Mouse (Mus musculus): ENCODE measurements at regions not wholly inside any gene's neighbourhood (a gene's known extent, or its start where the extent isn't known, plus 50 kb on each side); places are given as distances from the start of the nearest gene placed in this dataset.
"Not testable (repeated sequence)": the region's sequence is repeated elsewhere in the genome, so short reads cannot be mapped to it uniquely, and the experiment has no call there.

GRCm38 (mm10) chr12:71522451-71522850 is 212.8 kb downstream of the Dact1 start:
- no peaks in the 10 kb centered on the region for H3K9me3 ChIP-seq
- H3K4me1 ChIP-seq (replicated peaks) = peaks cover 23% of the 10 kb centered on the region
- no peak overlapping the region for H3K27ac ChIP-seq (replicated peaks)
- H3K4me2 ChIP-seq = no peak overlapping the region
- H3K9ac ChIP-seq = no peak overlapping the region
- ATAC-seq (ENCODE audit: low read depth) = no peak
- WGBS = 66% methylated on average over 5 of the region's 5 CpGs
- H3K27me3 ChIP-seq = no peaks in the 10 kb centered on the region
- H3K36me3 ChIP-seq = no peaks in the 10 kb centered on the region
- H3K4me3 ChIP-seq = no peak overlapping the region

GRCm38 (mm10) chr12:71524156-71524555 is 214.5 kb downstream of the Dact1 start:
- Histone ChIP-seq H3K9me3 (no peaks in the 10 kb centered on the region), H3K4me1 (replicated peaks) (peaks cover 23% of the 10 kb centered on the region), H3K4me2 (no peak overlapping the region), H3K27me3 (no peaks in the 10 kb centered on the region), H3K27ac (replicated peaks) (0 out of 2 replicates have a peak overlapping the region, but pooled peaks have one; percentile 28), H3K4me3 (no peak overlapping the region), H3K9ac (no peak overlapping the region), H3K36me3 (no peaks in the 10 kb centered on the region)
- WGBS = 34% methylated on average over 6 of the region's 6 CpGs
- no peak for ATAC-seq (ENCODE audit: low read depth)

DNA sequence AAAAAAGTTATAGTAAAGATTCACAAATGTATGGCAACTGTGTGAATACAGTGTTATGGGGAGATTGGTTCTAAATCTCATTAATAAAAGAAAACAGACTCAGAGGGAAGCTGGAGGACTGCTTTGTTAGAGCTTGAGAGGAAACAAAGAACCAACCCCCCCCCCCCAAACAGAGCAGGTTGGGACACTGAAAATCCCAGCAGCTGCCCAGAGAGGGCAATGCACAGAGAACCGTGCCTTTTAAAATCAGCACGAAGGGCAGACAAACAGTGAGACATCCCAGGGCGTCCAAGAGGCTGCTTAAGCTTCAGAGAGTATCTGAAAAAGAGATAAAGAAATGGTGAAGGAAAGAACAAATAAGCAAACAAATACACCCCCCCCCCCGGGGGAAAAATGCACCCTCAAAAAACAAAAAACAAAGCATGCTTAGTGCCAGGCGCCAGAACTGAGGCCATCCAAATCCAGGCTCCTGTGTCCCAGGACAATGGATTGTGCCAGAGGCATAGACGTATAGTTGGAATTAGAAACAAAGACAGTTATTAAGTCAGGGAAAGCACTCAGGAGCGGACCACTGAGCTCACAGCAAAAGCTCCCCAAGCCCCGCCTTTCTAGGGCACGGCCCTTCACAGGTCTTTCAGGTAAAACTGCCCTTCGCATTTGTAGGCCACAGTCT is 215.7 kb downstream of the Dact1 start:
- Histone ChIP-seq H3K27ac (replicated peaks) (no peak overlapping the region), H3K4me3 (no peak overlapping the region), H3K4me2 (no peak overlapping the region), H3K9ac (no peak overlapping the region), H3K4me1 (replicated peaks) (peaks cover 23% of the 10 kb centered on the region), H3K9me3 (no peaks in the 10 kb centered on the region), H3K27me3 (no peaks in the 10 kb centered on the region), H3K36me3 (no peaks in the 10 kb centered on the region)
- ATAC-seq (ENCODE audit: low read depth) = no peak
- 37% methylated on average over 10 of the region's 10 CpGs for WGBS

DNA sequence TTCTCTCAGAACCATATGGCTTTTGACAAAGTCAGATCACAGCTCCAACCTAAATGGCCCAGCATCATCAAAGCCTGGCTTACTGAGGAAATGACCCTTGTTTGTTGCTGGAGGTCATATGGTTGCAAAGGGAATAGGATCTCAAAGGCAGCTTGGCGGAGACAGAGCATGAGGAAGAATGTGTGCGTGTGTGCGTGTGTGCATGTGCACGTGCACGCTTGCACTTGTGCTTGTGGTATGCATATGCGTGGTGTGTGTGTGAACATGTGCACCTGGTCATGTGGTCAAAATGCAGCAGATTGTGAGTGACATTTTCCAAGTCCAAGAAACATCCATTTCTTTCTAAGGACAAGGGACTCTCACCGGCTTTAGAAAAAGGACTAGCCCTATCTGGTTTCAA is 216.9 kb downstream of the Dact1 start:
- Histone ChIP-seq H3K9me3 (no peaks in the 10 kb centered on the region), H3K9ac (no peak overlapping the region)

GRCm38 (mm10) chr12:71532161-71532560 is 222.5 kb downstream of the Dact1 start:
- Histone ChIP-seq H3K9me3 (no peaks in the 10 kb centered on the region), H3K4me2 (peak overlapping the region; percentile 36), H3K4me3 (no peak overlapping the region), H3K27ac (replicated peaks) (peak overlapping the region; percentile 89), H3K36me3 (no peaks in the 10 kb centered on the region), H3K4me1 (replicated peaks) (peaks cover 44% of the 10 kb centered on the region), H3K27me3 (no peaks in the 10 kb centered on the region), H3K9ac (peak overlapping the region; percentile 49; the same call in 1 of the 2 replicates)
- WGBS = 52% methylated on average over 3 of the region's 3 CpGs
- ATAC-seq (ENCODE audit: low read depth) = peak; percentile 65; the same call in 1 of the 2 replicates

More for the DNA sequence above, 216.9 kb downstream of the Dact1 start:
- H3K27ac ChIP-seq (replicated peaks) = no peak overlapping the region
- H3K36me3 ChIP-seq = no peaks in the 10 kb centered on the region
- no peaks in the 10 kb centered on the region for H3K27me3 ChIP-seq
- no peak overlapping the region for H3K4me2 ChIP-seq
- peaks cover 27% of the 10 kb centered on the region for H3K4me1 ChIP-seq (replicated peaks)
- no peak overlapping the region for H3K4me3 ChIP-seq
- 78% methylated on average over 7 of the region's 7 CpGs for WGBS
- ATAC-seq (ENCODE audit: low read depth) = no peak

DNA sequence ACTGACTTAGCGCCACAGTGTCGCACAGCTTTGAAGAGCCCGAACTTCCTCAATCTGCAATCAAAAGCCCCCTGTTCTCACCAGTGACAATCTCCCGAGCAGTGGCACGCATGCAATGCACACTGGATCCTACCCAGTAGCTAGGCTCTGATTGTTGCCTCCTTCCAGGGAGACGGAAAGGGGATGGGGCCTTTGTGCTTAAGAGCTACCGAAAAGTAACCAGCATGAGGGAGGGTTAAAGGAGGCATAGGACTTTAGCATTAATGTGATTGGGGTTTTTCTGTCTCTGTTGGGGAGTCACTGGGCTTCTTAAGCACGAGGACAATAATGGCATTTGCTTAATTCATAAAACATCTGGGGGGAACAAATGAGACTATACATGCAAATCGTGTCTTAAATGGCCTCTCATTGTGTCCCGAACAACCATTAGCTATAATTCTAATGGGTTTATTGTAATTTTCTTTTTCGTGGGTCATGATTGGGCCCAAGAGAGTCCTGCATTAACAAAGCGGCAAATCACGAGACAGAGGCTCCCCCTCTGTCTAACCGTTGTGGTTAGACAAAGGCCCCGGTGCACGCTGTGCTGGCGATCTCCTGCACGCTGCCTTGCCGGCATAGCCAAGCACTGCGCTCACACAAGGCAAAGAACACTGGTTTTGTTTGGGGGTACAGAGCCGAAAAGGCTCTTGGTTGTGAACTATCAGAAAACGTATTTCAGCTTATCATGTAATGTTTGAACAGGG is 223.2 kb downstream of the Dact1 start:
- H3K27ac ChIP-seq (replicated peaks) = peak overlapping the region; percentile 89
- H3K4me1 ChIP-seq (replicated peaks) = peaks cover 44% of the 10 kb centered on the region
- H3K4me2 ChIP-seq = peak overlapping the region; percentile 36
- WGBS = 27% methylated on average over 22 of the region's 22 CpGs
- peak overlapping the region; percentile 56; the same call in 1 of the 2 replicates for H3K9ac ChIP-seq
- peak; percentile 94 for ATAC-seq (ENCODE audit: low read depth)
- H3K4me3 ChIP-seq = no peak overlapping the region
- H3K27me3 ChIP-seq = no peaks in the 10 kb centered on the region
- no peaks in the 10 kb centered on the region for H3K36me3 ChIP-seq
- no peaks in the 10 kb centered on the region for H3K9me3 ChIP-seq

- no peaks in the 10 kb centered on the region for H3K36me3 ChIP-seq
- no peak overlapping the region for H3K4me3 ChIP-seq
- H3K9ac ChIP-seq = peak overlapping the region; percentile 56; the same call in 1 of the 2 replicates
- H3K9me3 ChIP-seq = no peaks in the 10 kb centered on the region
- H3K27me3 ChIP-seq = no peaks in the 10 kb centered on the region
- ATAC-seq (ENCODE audit: low read depth) = no peak
- peaks cover 47% of the 10 kb centered on the region for H3K4me1 ChIP-seq (replicated peaks)
- 80% methylated on average over 9 of the region's 9 CpGs for WGBS
- peak overlapping the region; percentile 89 for H3K27ac ChIP-seq (replicated peaks)
- peak overlapping the region; percentile 36 for H3K4me2 ChIP-seq
Observed at GRCm38 (mm10) chr12:71533701-71534100, 224.0 kb downstream of the Dact1 start.

- Histone ChIP-seq H3K9ac (no peak overlapping the region), H3K4me3 (no peak overlapping the region), H3K9me3 (no peaks in the 10 kb centered on the region), H3K27ac (replicated peaks) (peak overlapping the region; percentile 89), H3K36me3 (no peaks in the 10 kb centered on the region), H3K4me2 (no peak overlapping the region), H3K4me1 (replicated peaks) (peaks cover 51% of the 10 kb centered on the region), H3K27me3 (no peaks in the 10 kb centered on the region)
- 57% methylated on average over 4 of the region's 4 CpGs for whole genome bisulfite sequencing
- ATAC-seq (ENCODE audit: low read depth) = 0 out of 2 replicates have a peak, but pooled peaks have one; percentile 8
Observed at GRCm38 (mm10) chr12:71534199-71534598, 224.5 kb downstream of the Dact1 start.

GRCm38 (mm10) chr12:71535251-71535650 is 225.6 kb downstream of the Dact1 start:
- Histone ChIP-seq H3K27me3 (no peaks in the 10 kb centered on the region), H3K9me3 (no peaks in the 10 kb centered on the region), H3K4me2 (no peak overlapping the region), H3K4me1 (replicated peaks) (peaks cover 52% of the 10 kb centered on the region), H3K4me3 (no peak overlapping the region), H3K9ac (no peak overlapping the region), H3K27ac (replicated peaks) (peak overlapping the region; percentile 89), H3K36me3 (no peaks in the 10 kb centered on the region)
- no peak for ATAC-seq (ENCODE audit: low read depth)
- 97% methylated on average over 6 of the region's 6 CpGs for WGBS

DNA sequence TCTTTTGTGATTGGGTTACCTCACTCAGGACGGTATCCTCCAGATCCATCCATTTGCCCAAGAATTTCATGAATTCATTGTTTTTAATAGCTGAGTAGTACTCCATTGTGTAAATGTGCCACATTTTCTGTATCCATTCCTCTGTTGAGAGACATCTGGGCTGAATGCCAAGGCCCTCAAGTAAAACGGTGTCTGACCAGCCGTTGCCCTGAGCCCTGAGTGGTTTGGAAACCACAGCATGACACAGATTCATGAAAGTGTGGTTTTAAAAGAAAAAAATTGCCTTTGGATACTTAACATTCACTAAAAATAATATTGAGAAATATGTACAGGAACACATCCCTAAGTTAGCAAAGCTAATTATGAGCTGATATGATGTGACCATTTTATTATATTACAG is 226.1 kb downstream of the Dact1 start:
- ATAC-seq (ENCODE audit: low read depth); H3K4me2 ChIP-seq: not testable (repeated sequence)
- WGBS = 69% methylated on average over 3 of the region's 3 CpGs

GRCm38 (mm10) chr12:71538691-71539090 is 229.0 kb downstream of the Dact1 start:
- peaks cover 52% of the 10 kb centered on the region for H3K4me1 ChIP-seq (replicated peaks)
- no peak overlapping the region for H3K4me3 ChIP-seq
- no peaks in the 10 kb centered on the region for H3K27me3 ChIP-seq
- no peak overlapping the region for H3K9ac ChIP-seq
- WGBS = 74% methylated on average over 7 of the region's 7 CpGs
- no peaks in the 10 kb centered on the region for H3K36me3 ChIP-seq
- no peak overlapping the region for H3K27ac ChIP-seq (replicated peaks)
- no peak for ATAC-seq (ENCODE audit: low read depth)
- no peak overlapping the region for H3K4me2 ChIP-seq
- no peaks in the 10 kb centered on the region for H3K9me3 ChIP-seq

More for the DNA sequence above, 226.1 kb downstream of the Dact1 start:
- H3K4me1 ChIP-seq (replicated peaks) = peaks cover 55% of the 10 kb centered on the region
- H3K27me3 ChIP-seq; H3K9me3 ChIP-seq; H3K9ac ChIP-seq; H3K36me3 ChIP-seq; H3K4me3 ChIP-seq; H3K27ac ChIP-seq (replicated peaks): not testable (repeated sequence)

GRCm38 (mm10) chr12:71540279-71540678 is 230.6 kb downstream of the Dact1 start:
- Histone ChIP-seq H3K36me3 (no peaks in the 10 kb centered on the region), H3K9me3 (no peaks in the 10 kb centered on the region), H3K27me3 (no peaks in the 10 kb centered on the region), H3K27ac (replicated peaks) (no peak overlapping the region), H3K4me3 (no peak overlapping the region), H3K4me2 (no peak overlapping the region), H3K4me1 (replicated peaks) (peaks cover 51% of the 10 kb centered on the region), H3K9ac (no peak overlapping the region)
- ATAC-seq (ENCODE audit: low read depth) = no peak
- WGBS = 84% methylated on average over 11 of the region's 11 CpGs

Measured in neural tube, embryonic 13.5 days (tissue).